Mouse (Mus musculus) heart, embryonic 15.5 days (tissue): ENCODE measurements around the gene Mtmr6. TPM values are rescaled to one million over a fixed set of nuclear protein-coding genes. Genes with fewer than 3 reads are reported as not detected.

Experiments used
- ATAC-seq: fragments of 200-750 bp; cut with Nextera tagmentation; replicated peaks from 2 replicates; pipeline ENCODE4 v1.8.0; 2017; ENCODE audit warnings: low read depth, moderate TSS enrichment; ENCODE audit not compliant: insufficient number of reproducible peaks, insufficient read depth, low FRiP score
- H3K27ac ChIP-seq: fragments of 300-500 bp; sonication (generic); 2 replicates; pipeline ENCODE4 v1.5.1; 2015; ENCODE audit warnings: mild to moderate bottlenecking, inconsistent platforms
- H3K27me3 ChIP-seq: fragments of 300-500 bp; sonication (generic); 2 replicates; pipeline ENCODE4 v1.6.1; 2015; ENCODE audit warnings: inconsistent platforms
- H3K36me3 ChIP-seq: fragments of 300-500 bp; sonication (generic); 2 replicates; pipeline ENCODE4 v1.6.1; 2015; ENCODE audit warnings: mild to moderate bottlenecking, inconsistent platforms
- H3K4me1 ChIP-seq: fragments of 300-500 bp; sonication (generic); replicated peaks from 2 replicates; pipeline ENCODE4 v1.6.1; 2015; ENCODE audit warnings: inconsistent platforms
- H3K4me2 ChIP-seq: fragments of 300-500 bp; sonication (generic); 2 replicates; pipeline ENCODE4 v1.6.1; 2015; ENCODE audit warnings: inconsistent platforms, mild to moderate bottlenecking, moderate library complexity
- H3K4me3 ChIP-seq: fragments of 300-500 bp; sonication (generic); 2 replicates; pipeline ENCODE4 v1.5.1; 2015; ENCODE audit warnings: mild to moderate bottlenecking, inconsistent platforms
- H3K9ac ChIP-seq: fragments of 300-500 bp; sonication (generic); 2 replicates; pipeline ENCODE4 v1.6.1; 2015; ENCODE audit warnings: mild to moderate bottlenecking, inconsistent platforms
- H3K9me3 ChIP-seq: fragments of 300-500 bp; sonication (generic); replicated peaks from 2 replicates; pipeline ENCODE4 v1.6.1; 2016; ENCODE audit warnings: inconsistent platforms
- WGBS: fragments of 180-500 bp; shearing (Covaris S2); methylation state at CpG from one replicate; pipeline ENCODE4 v1.1.7; 2015; ENCODE audit warnings: mixed read lengths; 5-methylcytosine and 5-hydroxymethylcytosine counted together
- polyA plus RNA-seq: library from polyadenylated mRNA; unstranded; fragments of >200 nt; fragmentation: Nextera tagmentation; extraction: Ambion mirVana; gene quantifications from 2 replicates; pipeline ENCODE4 v1.2.1, GENCODE M21; 2015

Gene Mtmr6
- polyA plus RNA-seq, 1 experiment from 2014 or later: 23.9 TPM

DNA sequence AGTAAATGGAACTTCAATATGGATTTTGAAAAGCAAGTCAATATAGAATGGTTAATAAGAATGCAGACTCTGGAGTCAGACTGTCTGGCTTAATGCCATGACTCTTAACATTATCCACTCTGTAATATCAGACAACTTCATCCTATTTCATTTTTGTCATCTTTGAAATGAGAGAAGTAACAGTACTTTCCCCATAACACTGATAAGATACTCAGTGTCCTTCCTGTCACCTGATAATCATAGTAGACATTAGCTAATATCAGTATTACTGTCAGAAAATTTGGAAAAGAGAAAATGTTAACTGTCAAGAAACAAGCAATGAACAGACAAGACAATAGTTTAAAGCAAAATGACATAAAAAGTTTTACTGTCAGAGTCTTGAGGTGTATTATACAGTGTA lies 10.3 kb upstream of the Mtmr6 start:
- H3K36me3 ChIP-seq: no peaks in the 10 kb centered on the region

DNA sequence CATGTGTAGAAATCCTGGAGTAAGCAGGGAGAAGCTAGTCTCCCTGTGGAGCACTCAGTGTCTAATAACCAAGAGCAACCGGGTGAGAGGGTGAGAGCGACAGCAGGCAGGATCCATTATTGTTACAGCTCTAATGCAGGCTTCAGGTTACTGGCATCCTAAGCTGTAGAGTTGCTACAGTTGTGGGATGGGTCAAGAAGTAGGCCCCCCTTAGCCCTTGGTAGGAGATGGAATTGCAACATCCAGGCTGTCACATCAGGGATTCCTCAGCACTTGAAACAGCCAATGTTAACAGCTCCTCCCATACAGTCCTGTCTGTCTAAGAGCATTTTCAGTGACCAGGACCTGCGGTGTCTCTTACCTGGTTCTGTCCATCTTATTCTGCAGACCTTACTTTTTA lies 8.7 kb upstream of the Mtmr6 start:
- Histone ChIP-seq H3K27me3 (no peaks in the 10 kb centered on the region), H3K4me1 (peaks cover 7% of the 10 kb centered on the region), H3K9ac (no peak overlapping the region), H3K4me3 (no peak overlapping the region), H3K36me3 (no peaks in the 10 kb centered on the region), H3K4me2 (no peak overlapping the region), H3K27ac (no peak overlapping the region), H3K9me3 (no peaks in the 10 kb centered on the region)
- WGBS: 31% methylated on average over 3 of the region's 3 CpGs
- ATAC-seq: no peak

More for the DNA sequence above, 10.3 kb upstream of the Mtmr6 start:
- ATAC-seq: no peak
- Histone ChIP-seq H3K4me1 (peaks cover 12% of the 10 kb centered on the region), H3K27me3 (no peaks in the 10 kb centered on the region), H3K9me3 (no peaks in the 10 kb centered on the region), H3K9ac (no peak overlapping the region), H3K27ac (no peak overlapping the region), H3K4me3 (no peak overlapping the region), H3K4me2 (no peak overlapping the region)

DNA sequence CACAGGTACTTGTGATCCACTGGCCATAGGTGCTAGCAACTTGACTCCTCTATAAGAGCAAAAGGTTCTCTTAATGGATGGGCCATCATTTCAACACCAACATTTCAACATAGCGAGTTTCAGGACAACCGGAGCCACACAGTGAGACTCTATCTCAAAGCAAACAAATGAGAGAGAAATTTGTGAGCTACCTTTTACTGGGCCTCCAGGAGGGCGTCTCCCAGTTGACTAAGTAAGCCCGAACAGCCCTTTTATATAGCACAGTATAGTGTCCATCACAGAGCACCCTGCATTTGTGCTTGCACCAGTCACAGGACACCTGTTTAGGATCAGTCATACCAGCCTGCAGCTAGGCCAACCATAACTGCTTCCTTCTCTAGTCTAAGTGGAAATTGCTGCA lies 7.9 kb upstream of the Mtmr6 start:
- H3K9ac ChIP-seq: no peak overlapping the region
- H3K9me3 ChIP-seq: no peaks in the 10 kb centered on the region
- ATAC-seq: no peak
- no peak overlapping the region for H3K4me3 ChIP-seq
- no peak overlapping the region for H3K4me2 ChIP-seq
- 55% methylated on average over 4 of the region's 4 CpGs for WGBS
- H3K27me3 ChIP-seq: no peaks in the 10 kb centered on the region
- H3K27ac ChIP-seq: no peak overlapping the region
- no peaks in the 10 kb centered on the region for H3K36me3 ChIP-seq
- peaks cover 6% of the 10 kb centered on the region for H3K4me1 ChIP-seq

DNA sequence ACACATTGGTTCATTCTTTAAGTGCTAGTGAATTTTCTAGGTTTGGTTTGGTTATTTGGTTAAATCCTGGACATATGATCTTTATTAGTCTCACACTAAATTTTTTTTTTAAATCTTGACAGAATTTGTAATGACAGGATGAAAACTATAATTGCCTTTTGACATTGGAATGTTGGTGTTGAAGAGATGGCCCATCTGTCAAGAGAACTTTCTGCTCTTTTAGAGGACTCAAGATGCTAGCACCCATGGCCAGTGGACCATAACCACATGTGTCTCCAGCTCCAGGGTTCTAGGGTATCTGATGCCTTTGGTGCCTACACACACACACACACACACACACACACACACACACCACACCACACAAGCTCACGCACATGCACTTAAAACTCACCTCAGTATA lies 7.2 kb upstream of the Mtmr6 start:
- no peak for ATAC-seq
- H3K4me3 ChIP-seq: no peak overlapping the region
- no peak overlapping the region for H3K4me2 ChIP-seq
- H3K27ac ChIP-seq: no peak overlapping the region
- no peaks in the 10 kb centered on the region for H3K27me3 ChIP-seq
- H3K9me3 ChIP-seq: no peaks in the 10 kb centered on the region
- no peaks in the 10 kb centered on the region for H3K36me3 ChIP-seq
- whole genome bisulfite sequencing: 89% methylated on average over 1 of the region's 1 CpGs
- no peak overlapping the region for H3K9ac ChIP-seq
- H3K4me1 ChIP-seq: no peaks in the 10 kb centered on the region

DNA sequence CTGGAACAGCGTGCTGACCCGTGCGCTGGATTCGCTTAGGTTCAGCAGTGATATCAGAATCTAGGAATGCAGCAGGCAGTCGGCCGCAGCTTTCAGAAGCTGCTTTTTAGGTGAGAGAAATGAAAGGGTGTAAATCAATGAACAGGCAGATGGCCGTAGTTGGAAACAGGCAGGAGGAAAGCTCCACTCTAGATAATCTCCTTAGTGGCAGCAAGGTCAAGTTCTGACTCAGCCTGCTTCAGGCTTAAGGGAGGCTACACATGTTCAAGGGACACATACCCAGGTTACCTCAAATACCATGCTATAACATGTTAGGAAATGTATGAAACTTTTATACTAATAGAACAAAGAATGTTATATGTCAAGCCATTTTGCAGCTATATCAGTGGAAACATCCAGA lies 2.7 kb upstream of the Mtmr6 start:
- H3K4me3 ChIP-seq: no peak overlapping the region
- H3K27me3 ChIP-seq: no peaks in the 10 kb centered on the region
- H3K4me2 ChIP-seq: no peak overlapping the region
- no peak for ATAC-seq
- H3K36me3 ChIP-seq: no peaks in the 10 kb centered on the region
- H3K4me1 ChIP-seq: peaks cover 8% of the 10 kb centered on the region; the same call in 1 of the 2 replicates
- no peak overlapping the region for H3K27ac ChIP-seq
- no peak overlapping the region for H3K9ac ChIP-seq
- 30% methylated on average over 7 of the region's 7 CpGs for WGBS
- no peaks in the 10 kb centered on the region for H3K9me3 ChIP-seq

- 80% methylated on average over 6 of the region's 6 CpGs for WGBS
Measured at GRCm38 (mm10) chr14:60269333-60269732, 4.3 kb downstream of the Mtmr6 start.

DNA sequence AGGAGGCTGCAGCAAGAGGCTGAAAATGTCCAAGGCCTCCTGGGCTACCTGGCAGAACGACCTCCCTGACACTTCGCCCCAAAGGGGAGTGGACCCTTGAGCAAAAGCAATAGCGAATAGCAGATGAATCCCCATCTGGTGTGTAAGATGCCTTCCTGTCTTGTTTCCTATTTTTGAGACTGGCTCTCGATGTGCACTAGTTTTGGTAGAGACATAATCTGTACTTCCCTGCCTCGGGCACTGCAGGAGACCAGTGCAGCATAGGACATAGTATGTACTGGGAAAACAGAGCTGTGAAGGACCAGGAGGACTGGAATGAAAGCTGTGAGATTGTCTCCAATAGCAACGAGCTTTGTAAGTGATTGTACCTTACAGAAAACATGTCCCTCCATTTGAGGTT lies 8.3 kb downstream of the Mtmr6 start:
- Histone ChIP-seq H3K27ac (no peak overlapping the region), H3K9me3 (no peaks in the 10 kb centered on the region), H3K9ac (no peak overlapping the region), H3K4me2 (no peak overlapping the region), H3K4me3 (no peak overlapping the region), H3K27me3 (no peaks in the 10 kb centered on the region), H3K4me1 (peaks cover 6% of the 10 kb centered on the region; the same call in 1 of the 2 replicates), H3K36me3 (no peaks in the 10 kb centered on the region)
- ATAC-seq: no peak
- WGBS: 69% methylated on average over 6 of the region's 6 CpGs

More at GRCm38 (mm10) chr14:60269333-60269732, 4.3 kb downstream of the Mtmr6 start:
- H3K36me3 ChIP-seq: no peaks in the 10 kb centered on the region
- no peak overlapping the region for H3K9ac ChIP-seq
- no peak overlapping the region for H3K4me2 ChIP-seq
- no peaks in the 10 kb centered on the region for H3K27me3 ChIP-seq
- no peak overlapping the region for H3K4me3 ChIP-seq
- no peak for ATAC-seq
- H3K27ac ChIP-seq: no peak overlapping the region
- H3K4me1 ChIP-seq: peaks cover 14% of the 10 kb centered on the region; the same call in 1 of the 2 replicates
- no peaks in the 10 kb centered on the region for H3K9me3 ChIP-seq

DNA sequence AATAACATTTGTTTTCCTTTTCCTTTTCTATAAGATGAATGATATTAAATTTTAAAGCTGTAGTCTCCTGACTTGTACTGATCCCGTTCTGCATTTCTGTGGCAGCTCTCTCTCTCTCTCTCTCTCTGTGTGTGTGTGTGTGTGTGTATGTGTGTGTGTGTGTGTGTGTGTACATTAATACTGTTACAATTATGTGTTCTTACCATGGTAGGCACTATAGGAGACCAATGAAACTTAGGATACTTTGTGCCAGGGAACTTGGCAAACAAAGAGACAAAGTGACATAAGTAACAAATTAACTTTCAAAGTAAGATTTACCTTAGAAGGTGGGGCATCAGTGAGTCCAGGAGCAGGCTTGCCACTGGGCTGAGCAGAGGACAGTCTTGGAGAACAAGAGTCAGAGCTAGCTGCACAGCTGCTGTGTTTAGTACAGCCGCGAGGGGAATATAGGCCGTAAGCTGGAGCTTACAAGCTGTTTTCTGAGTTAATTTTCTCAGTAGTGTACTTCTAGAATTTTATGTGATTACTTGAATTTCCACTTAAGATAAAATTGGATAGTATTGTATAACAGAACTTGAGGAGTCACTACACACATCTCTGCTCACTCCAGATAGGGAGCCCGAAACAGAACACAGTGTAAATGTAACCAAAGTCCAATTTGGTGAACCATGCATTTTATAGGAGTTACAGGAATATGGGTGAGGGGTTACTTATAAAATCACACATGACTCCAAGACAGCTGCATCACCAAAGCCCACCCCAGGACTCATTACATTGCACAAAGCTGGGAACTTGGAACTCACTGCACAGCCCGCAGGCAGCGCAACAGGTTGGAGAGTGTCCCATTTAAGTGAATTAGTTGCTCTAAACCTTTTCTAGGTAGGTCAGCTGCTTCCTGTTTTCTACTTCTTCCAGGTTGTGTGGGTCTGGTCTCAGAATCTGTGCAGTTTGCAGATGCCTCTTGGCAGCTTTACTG lies 10.6 kb downstream of the Mtmr6 start:
- no peak overlapping the region for H3K4me2 ChIP-seq
- no peaks in the 10 kb centered on the region for H3K27me3 ChIP-seq
- no peak for ATAC-seq
- H3K27ac ChIP-seq: no peak overlapping the region
- 92% methylated on average over 7 of the region's 7 CpGs for WGBS
- no peak overlapping the region for H3K9ac ChIP-seq
- no peaks in the 10 kb centered on the region for H3K36me3 ChIP-seq
- no peaks in the 10 kb centered on the region for H3K9me3 ChIP-seq
- peaks cover 6% of the 10 kb centered on the region; the same call in 1 of the 2 replicates for H3K4me1 ChIP-seq
- H3K4me3 ChIP-seq: no peak overlapping the region

- Histone ChIP-seq H3K36me3 (peaks cover 30% of the 10 kb centered on the region), H3K4me2 (no peak overlapping the region), H3K4me1 (no peaks in the 10 kb centered on the region), H3K27me3 (no peaks in the 10 kb centered on the region), H3K4me3 (no peak overlapping the region), H3K9me3 (no peaks in the 10 kb centered on the region), H3K27ac (no peak overlapping the region), H3K9ac (no peak overlapping the region)
- ATAC-seq: no peak
- WGBS: 87% methylated on average over 7 of the region's 7 CpGs
Measured at GRCm38 (mm10) chr14:60286194-60286863, 21.3 kb downstream of the Mtmr6 start.

DNA sequence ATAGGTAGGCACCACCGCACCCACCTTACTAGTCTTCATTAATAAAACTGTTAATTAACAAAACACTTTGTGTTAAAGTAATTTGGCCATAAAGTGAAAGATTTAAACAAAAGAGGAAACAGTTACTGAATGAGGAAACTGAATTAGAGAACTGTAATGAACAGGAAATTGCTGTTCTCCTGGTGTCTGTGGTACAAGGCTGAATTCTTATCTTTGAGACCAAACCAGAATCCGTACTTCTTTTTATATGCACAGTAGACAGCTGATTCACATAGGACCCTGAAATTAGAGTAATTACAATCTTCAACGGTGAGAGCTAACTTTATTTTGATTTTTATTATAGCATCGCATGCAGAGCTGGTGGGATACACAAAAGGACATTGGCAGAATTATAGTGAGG lies 25.3 kb downstream of the Mtmr6 start:
- H3K36me3 ChIP-seq: peaks cover 43% of the 10 kb centered on the region
- no peaks in the 10 kb centered on the region for H3K9me3 ChIP-seq
- H3K4me3 ChIP-seq: no peak overlapping the region
- ATAC-seq: no peak
- no peak overlapping the region for H3K27ac ChIP-seq
- no peaks in the 10 kb centered on the region for H3K4me1 ChIP-seq
- H3K9ac ChIP-seq: no peak overlapping the region
- no peak overlapping the region for H3K4me2 ChIP-seq
- H3K27me3 ChIP-seq: no peaks in the 10 kb centered on the region
- WGBS: 86% methylated on average over 4 of the region's 4 CpGs

DNA sequence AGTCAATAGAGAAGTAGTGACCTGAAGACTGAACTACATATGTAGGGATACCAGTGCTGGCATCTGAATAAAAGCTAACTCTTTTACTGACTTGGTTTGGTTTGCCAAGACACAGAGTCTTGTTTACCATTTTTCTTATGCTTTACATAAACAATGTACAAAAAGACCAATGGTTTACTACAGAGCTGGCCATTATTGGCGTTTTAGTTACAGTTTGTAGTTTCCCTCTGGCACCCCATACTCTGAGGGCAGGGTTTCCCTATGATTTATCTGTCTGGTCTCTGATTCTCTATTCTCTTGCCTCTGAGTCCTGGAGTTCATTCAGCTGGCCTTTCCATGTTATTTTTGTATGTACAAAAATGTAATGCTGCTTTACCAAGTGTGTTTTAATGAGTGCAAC lies 30.5 kb downstream of the Mtmr6 start:
- H3K4me2 ChIP-seq: no peak overlapping the region
- no peaks in the 10 kb centered on the region for H3K27me3 ChIP-seq
- H3K4me3 ChIP-seq: no peak overlapping the region
- WGBS: 81% methylated on average over 1 of the region's 1 CpGs
- no peaks in the 10 kb centered on the region for H3K4me1 ChIP-seq
- H3K27ac ChIP-seq: no peak overlapping the region
- no peaks in the 10 kb centered on the region for H3K9me3 ChIP-seq
- peaks cover 36% of the 10 kb centered on the region for H3K36me3 ChIP-seq
- no peak for ATAC-seq
- H3K9ac ChIP-seq: no peak overlapping the region
